Mouse (Mus musculus) MEL (cell line): ENCODE measurements around the gene Fam90a1b.

Source experiments
- CTCF ChIP-seq, 3 experiments: IDR thresholded peaks in 2 of 3; conservative IDR thresholded peaks in 1 of 3; 2 replicates each; pipeline ENCODE4 v1.5.1; 2011 to 2012; ENCODE audit warnings: low read length in 3 of 3, low read depth in 2 of 3, mild to moderate bottlenecking in 2 of 3, improper control_type of control experiment in 1 of 3, inconsistent platforms in 1 of 3, mixed read lengths in 1 of 3, moderate library complexity in 1 of 3; ENCODE audit not compliant: control insufficient read depth in 1 of 3, insufficient read depth in 1 of 3, poor library complexity in 1 of 3, severe bottlenecking in 1 of 3
- NRF1 ChIP-seq: IDR thresholded peaks from 2 replicates; pipeline ENCODE4 v1.6.1; 2014; ENCODE audit warnings: low read depth, mild to moderate bottlenecking, inconsistent platforms, low read length, improper control_type of control experiment, moderate library complexity; ENCODE audit not compliant: poor library complexity, insufficient read depth, severe bottlenecking
- POLR2A ChIP-seq, 2 experiments: IDR thresholded peaks; 2 replicates each; pipeline ENCODE4 v1.6.1; 2011 to 2012; ENCODE audit warnings: low read length in 2 of 2, mild to moderate bottlenecking in 2 of 2, control low read depth in 1 of 2, improper control_type of control experiment in 1 of 2, low read depth in 1 of 2, moderate library complexity in 1 of 2; ENCODE audit not compliant: control insufficient read depth in 1 of 2, insufficient read depth in 1 of 2, poor library complexity in 1 of 2
- USF1 ChIP-seq: IDR thresholded peaks from 2 replicates; pipeline ENCODE4 v1.6.1; 2014; ENCODE audit warnings: low read depth, mild to moderate bottlenecking, inconsistent platforms, low read length, improper control_type of control experiment, moderate library complexity

DNA sequence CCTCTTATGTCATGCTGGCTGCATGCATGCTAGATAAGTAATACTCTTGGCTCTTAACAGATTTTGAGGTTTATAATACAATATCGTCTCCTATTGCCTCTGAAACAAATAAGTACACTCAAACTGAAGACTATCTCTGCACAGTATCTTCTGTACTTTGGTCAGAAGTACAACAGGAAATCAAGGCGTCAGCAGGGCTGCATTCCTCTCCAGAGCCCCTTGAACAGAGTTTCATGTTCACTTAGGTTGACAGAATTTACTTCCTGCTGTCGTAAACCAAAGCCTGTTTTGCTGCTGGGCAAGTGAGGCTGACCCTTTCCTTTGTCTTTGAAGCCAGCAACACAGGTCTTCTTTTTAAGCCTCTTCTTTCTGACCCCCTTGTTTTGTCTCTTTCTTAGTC lies 42.4 kb upstream of the Fam90a1b start:
- TF ChIP-seq CTCF (IDR thresholded peaks at IDR 0.05 in 2 of 3, conservative IDR thresholded peaks at IDR 0.05 in 1 of 3; ENCODE audit: control insufficient read depth in 1 of 3, insufficient read depth in 1 of 3, low read depth in 2 of 3, low read length in 3 of 3, poor library complexity in 1 of 3, severe bottlenecking in 1 of 3) (no peak), POLR2A (IDR thresholded peaks at IDR 0.05; ENCODE audit: control insufficient read depth in 1 of 2, insufficient read depth in 1 of 2, low read depth in 1 of 2, low read length in 2 of 2, poor library complexity in 1 of 2) (no peak), USF1 (no peak), NRF1 (no peak)
